Comparison of ENCODE assay signal across 17 mouse cellular contexts in genomic region chr11:44663609-44664141, GRCm38 (mm10). TPM values are rescaled to one million over a fixed set of nuclear protein-coding genes. Genes with fewer than 3 reads are reported as not detected.
DNase-seq lines count a peak whose midpoint lies in the region; ATAC-seq lines count a peak whose summit lies in the region.
"Had no signal": no experiment of that assay in that cellular context is flagged by ENCODE, and none has a peak within 500 bp of the region (broad histone marks: within the 10 kb centered on the region; RNA-seq: fewer than 3 reads in every experiment).

No protein-coding gene starts in this region.

- no peaks in the 10 kb centered on the region for H3K36me3 ChIP-seq in intestine, embryonic 14.5 days (ENCODE audit: control insufficient read depth, insufficient read depth, low read length)
- no peaks in the 10 kb centered on the region for H3K36me3 ChIP-seq in intestine, embryonic 15.5 days
- no peaks in the 10 kb centered on the region for H3K36me3 ChIP-seq in midbrain, embryonic 13.5 days
- H3K36me3 ChIP-seq: forebrain, embryonic 15.5 days; heart, embryonic 15.5 days; hindbrain, embryonic 15.5 days; lung, embryonic 15.5 days; stomach, embryonic 15.5 days had no signal

- no peak overlapping the region for H3K27ac ChIP-seq in intestine, embryonic 14.5 days (ENCODE audit: low read depth)
- H3K27ac ChIP-seq in intestine, embryonic 15.5 days, result no peak overlapping the region
- peak overlapping the region; percentile 77 for H3K27ac ChIP-seq in brown adipose tissue, adult 24 weeks (replicated peaks; ENCODE audit: low read depth, low read length)
- H3K27ac ChIP-seq in midbrain, embryonic 13.5 days, result peak overlapping the region; percentile 68; the same call in 1 of the 2 replicates
- H3K27ac ChIP-seq: forebrain, embryonic 15.5 days; heart, embryonic 15.5 days; hindbrain, embryonic 15.5 days; lung, embryonic 15.5 days; macrophage; stomach, embryonic 15.5 days had no signal

- DNase-seq in intestine, embryonic 14.5 days (ENCODE audit: low spot score), result peak; percentile 47
- peak; percentile 32 to 36 for DNase-seq in B cell, adult 2 months
- no peak for DNase-seq in kidney, adult 11 months
- no peak for DNase-seq in cerebellum, adult 9-10 months
- DNase-seq: cerebellum, adult 11 months; cerebellum, postnatal 36 days; kidney, adult 8-10 months; thymus, adult 2 months had no signal

- H3K4me2 ChIP-seq in intestine, embryonic 14.5 days (ENCODE audit: low read length), result no peak overlapping the region
- no peak overlapping the region for H3K4me2 ChIP-seq in intestine, embryonic 15.5 days (replicated peaks)
- H3K4me2 ChIP-seq in midbrain, embryonic 13.5 days (replicated peaks), result no peak overlapping the region
- H3K4me2 ChIP-seq: forebrain, embryonic 15.5 days; heart, embryonic 15.5 days; hindbrain, embryonic 15.5 days; lung, embryonic 15.5 days; stomach, embryonic 15.5 days had no signal

- H3K4me3 ChIP-seq in intestine, embryonic 14.5 days (ENCODE audit: low read depth, low read length), result no peak overlapping the region
- no peak overlapping the region for H3K4me3 ChIP-seq in intestine, embryonic 15.5 days (replicated peaks)
- no peak overlapping the region for H3K4me3 ChIP-seq in brown adipose tissue, adult 24 weeks (ENCODE audit: insufficient read depth, low read depth, low read length)
- H3K4me3 ChIP-seq in midbrain, embryonic 13.5 days (replicated peaks), result no peak overlapping the region
- H3K4me3 ChIP-seq: forebrain, embryonic 15.5 days; heart, embryonic 15.5 days; hindbrain, embryonic 15.5 days; lung, embryonic 15.5 days; stomach, embryonic 15.5 days had no signal

- no peaks in the 10 kb centered on the region for H3K9me3 ChIP-seq in intestine, embryonic 14.5 days (ENCODE audit: control insufficient read depth, low read length)
- no peaks in the 10 kb centered on the region for H3K9me3 ChIP-seq in intestine, embryonic 15.5 days
- no peaks in the 10 kb centered on the region for H3K9me3 ChIP-seq in midbrain, embryonic 13.5 days
- H3K9me3 ChIP-seq: forebrain, embryonic 15.5 days; heart, embryonic 15.5 days; hindbrain, embryonic 15.5 days; lung, embryonic 15.5 days; stomach, embryonic 15.5 days had no signal

- ATAC-seq in intestine, embryonic 14.5 days (replicated peaks; ENCODE audit: low FRiP score, low TSS enrichment, low read depth), result no peak
- no peak for ATAC-seq in intestine, embryonic 15.5 days
- 0 out of 2 replicates have a peak, but pooled peaks have one; percentile 31 for ATAC-seq in midbrain, embryonic 13.5 days
- ATAC-seq: forebrain, embryonic 15.5 days had no signal

- peaks cover 22% of the 10 kb centered on the region for H3K4me1 ChIP-seq in intestine, embryonic 14.5 days (replicated peaks; ENCODE audit: control insufficient read depth, insufficient read depth, low read length)
- H3K4me1 ChIP-seq in intestine, embryonic 15.5 days (replicated peaks), result peaks cover 6% of the 10 kb centered on the region
- peaks cover 40% of the 10 kb centered on the region for H3K4me1 ChIP-seq in brown adipose tissue, adult 24 weeks (ENCODE audit: control insufficient read depth, insufficient read depth, insufficient read length, low read length)
- peaks cover 63% of the 10 kb centered on the region for H3K4me1 ChIP-seq in midbrain, embryonic 13.5 days (replicated peaks)
- H3K4me1 ChIP-seq: stomach, embryonic 15.5 days had no signal

- H3K9ac ChIP-seq in intestine, embryonic 14.5 days (ENCODE audit: low read length), result no peak overlapping the region
- H3K9ac ChIP-seq in intestine, embryonic 15.5 days, result no peak overlapping the region
- no peak overlapping the region for H3K9ac ChIP-seq in midbrain, embryonic 13.5 days (replicated peaks)
- H3K9ac ChIP-seq: forebrain, embryonic 15.5 days; heart, embryonic 15.5 days; hindbrain, embryonic 15.5 days; lung, embryonic 15.5 days; stomach, embryonic 15.5 days had no signal

- peaks cover 20% of the 10 kb centered on the region; the same call in 1 of the 2 replicates for H3K27me3 ChIP-seq in intestine, embryonic 14.5 days (replicated peaks; ENCODE audit: control insufficient read depth, insufficient read depth, low read length)
- H3K27me3 ChIP-seq in intestine, embryonic 15.5 days (replicated peaks), result peaks cover 14% of the 10 kb centered on the region; the same call in 1 of the 2 replicates
- H3K27me3 ChIP-seq in midbrain, embryonic 13.5 days, result no peaks in the 10 kb centered on the region
- H3K27me3 ChIP-seq: heart, embryonic 15.5 days; hindbrain, embryonic 15.5 days; stomach, embryonic 15.5 days had no signal

- 64% methylated on average over 4 of the region's 4 CpGs for WGBS in intestine, embryonic 14.5 days
- WGBS in intestine, embryonic 15.5 days, result 71% methylated on average over 4 of the region's 4 CpGs
- 18% methylated on average over 4 of the region's 4 CpGs for WGBS in midbrain, embryonic 13.5 days

RNA-seq across cellular contexts. Expression of gene Ebf1, which starts 46.6 kb away (rescaled TPM):
- 8.4 and 10.0 TPM in 2 replicates for polyA plus RNA-seq in intestine, embryonic 14.5 days (2014; fragmentation: Nextera tagmentation; extraction: Ambion mirVana)
- polyA plus RNA-seq in intestine, embryonic 15.5 days (2015; fragmentation: Nextera tagmentation; extraction: Ambion mirVana), result 9.5 and 12.1 TPM in 2 replicates
- 35.3 and 38.8 TPM in 2 replicates for polyA plus RNA-seq in brown adipose tissue, adult 24 weeks (2012; ENCODE audit: insufficient read depth, insufficient read length, missing spikeins)
- 93.8 and 94.0 TPM in 2 replicates for polyA plus RNA-seq in midbrain, embryonic 13.5 days (2015; fragmentation: Nextera tagmentation; extraction: Ambion mirVana)

Comparison
In these comparisons a context has a peak if more than half of its experiments do, and no peak if none do; other contexts are left out.
1. DNase-seq: peak in intestine, embryonic 14.5 days (single experiment) and B cell, adult 2 months (2 of 2); none in kidney, adult 11 months (single experiment) and cerebellum, adult 9-10 months (single experiment).
2. H3K27ac ChIP-seq: peak in brown adipose tissue, adult 24 weeks (single experiment) and midbrain, embryonic 13.5 days (single experiment); none in intestine, embryonic 14.5 days (single experiment) and intestine, embryonic 15.5 days (single experiment).